Mouse (Mus musculus): ENCODE measurements around the gene Fzd7. TPM values are rescaled to one million over a fixed set of nuclear protein-coding genes. Genes with fewer than 3 reads are reported as not detected.
A peak's percentile ranks its signal among the peaks of the same experiment; 100 is the strongest.
"Not testable (repeated sequence)": the region's sequence is repeated elsewhere in the genome, so short reads cannot be mapped to it uniquely, and the experiment has no call there.

Fzd7 gene
- total RNA-seq (2022), result 1 to 10 TPM; 6.2 to 8.5 (median 7.6) TPM

DNA sequence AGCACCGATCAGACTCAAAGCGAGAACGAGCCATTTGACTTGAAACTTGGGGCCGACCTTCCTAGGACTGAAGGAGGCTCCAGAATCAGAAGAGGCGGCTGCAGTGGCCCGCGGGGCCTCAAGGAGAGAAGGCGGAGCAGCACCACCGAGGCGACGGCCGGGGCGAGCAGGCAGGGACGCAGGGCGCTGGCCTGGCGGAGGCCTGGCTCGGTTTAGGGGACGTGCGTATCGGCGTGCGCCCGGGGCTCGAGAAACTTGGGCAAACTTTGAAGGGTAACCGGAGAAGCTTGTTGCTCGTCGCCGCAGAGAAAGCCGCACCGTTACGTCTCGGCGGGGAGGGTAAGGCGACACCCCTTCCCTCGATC lies at the start of gene Fzd7:
Gene Fzd7, plus strand, starts transcription at position 94 of the 365 bp plus-strand sequence.
- DNase-seq (ENCODE audit: low spot score), result no peak

DNA sequence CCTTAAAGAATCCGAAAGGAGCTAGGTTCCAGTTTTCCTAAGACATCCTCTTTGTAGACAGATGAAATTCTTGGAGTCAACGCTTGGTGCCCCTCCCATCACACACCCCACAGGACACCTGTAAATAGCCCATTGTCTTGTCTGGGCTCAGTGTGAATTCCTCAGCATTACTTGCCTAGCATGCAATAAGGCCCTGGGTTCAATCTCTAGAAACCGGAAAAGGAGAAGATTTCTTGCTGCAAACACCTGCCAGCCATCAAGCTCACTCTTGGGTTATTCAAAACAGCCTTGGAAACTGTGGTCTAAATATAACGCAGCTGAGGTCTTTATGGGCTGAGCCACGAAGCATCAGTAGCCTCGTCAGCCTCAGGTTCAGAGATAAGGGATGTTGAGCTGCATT lies 48.9 kb upstream of the Fzd7 start:
- no peak for DNase-seq (ENCODE audit: low spot score)

DNA sequence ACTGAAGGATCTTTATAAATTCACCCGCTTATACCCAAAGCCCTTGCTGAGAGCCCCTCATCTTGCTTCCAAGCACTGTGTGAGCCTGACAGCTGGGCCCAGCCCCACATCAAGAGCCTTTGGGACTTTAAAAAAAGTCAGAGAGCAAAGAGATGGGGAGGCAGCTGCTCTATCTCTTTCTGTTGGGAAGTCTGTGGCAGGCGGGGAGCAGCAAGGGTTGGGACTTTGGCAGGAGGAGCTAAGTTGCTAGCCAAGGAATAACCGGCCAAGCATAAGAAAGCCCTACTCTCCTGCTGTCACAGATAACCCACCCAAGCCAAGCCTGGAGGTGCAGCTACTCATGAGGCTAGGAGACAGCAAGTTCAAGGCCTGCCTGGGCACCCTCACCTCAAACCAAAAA lies 48.2 kb upstream of the Fzd7 start:
- peak; percentile 47 for DNase-seq (ENCODE audit: low spot score)

DNA sequence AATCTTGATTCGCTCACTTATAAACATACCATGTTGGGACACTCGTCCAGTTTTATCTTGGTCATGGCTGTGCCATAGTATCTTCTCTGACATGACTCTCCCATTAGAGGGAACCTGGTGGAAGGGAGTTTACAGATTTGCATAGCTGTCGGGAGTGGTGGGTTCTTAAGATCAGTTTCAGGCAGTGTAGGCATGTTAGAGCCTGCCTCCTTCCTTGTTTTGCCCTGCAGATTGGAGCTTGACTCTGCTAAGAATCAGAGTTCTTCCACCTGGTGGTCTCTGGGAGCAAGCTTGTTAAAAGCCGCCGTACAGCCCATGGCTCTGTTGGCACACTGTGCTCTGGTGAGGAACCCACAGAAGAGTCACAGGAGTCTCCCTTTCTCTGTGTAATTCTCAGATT lies 47.0 kb upstream of the Fzd7 start:
- no peak for DNase-seq (ENCODE audit: low spot score)

DNA sequence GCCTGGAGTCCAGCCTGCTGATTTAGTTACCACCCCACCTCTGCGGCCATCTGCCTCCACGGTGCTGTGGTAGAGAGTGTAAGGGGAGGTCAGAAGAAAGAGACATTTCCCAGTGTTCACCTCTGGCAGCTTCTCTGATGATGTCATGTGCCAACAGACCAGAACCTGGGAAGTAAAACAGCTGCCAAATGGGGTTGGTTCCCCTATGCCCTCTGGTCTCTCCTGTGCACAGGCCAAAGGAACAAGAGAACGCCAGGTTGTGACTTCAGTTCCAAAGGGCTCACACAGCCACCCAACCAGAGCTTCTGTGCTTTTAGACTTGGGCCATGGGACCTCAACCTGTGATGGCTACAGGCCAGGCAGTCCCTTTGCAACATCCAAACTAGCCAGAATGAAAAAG lies 45.9 kb upstream of the Fzd7 start:
- DNase-seq (ENCODE audit: low spot score), result no peak

DNA sequence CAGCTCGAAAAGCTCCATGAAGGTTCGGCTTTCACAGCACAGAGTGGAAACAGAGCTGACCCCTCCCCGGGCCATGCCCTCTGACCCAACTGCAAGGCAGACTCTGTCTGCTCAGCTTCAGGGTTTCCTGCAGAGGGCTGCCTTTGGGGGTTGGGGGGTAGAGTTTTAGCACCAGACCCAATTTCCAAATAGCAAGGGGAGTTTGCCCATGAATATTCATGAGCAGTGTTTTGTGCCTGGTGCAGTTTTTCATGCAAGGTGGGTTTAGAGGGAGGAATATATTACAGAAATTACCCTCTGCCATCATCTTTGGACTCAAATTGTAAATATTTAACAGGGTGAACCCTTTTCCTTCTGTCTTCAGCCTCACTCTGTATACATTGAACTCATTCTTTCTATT lies 44.3 kb upstream of the Fzd7 start:
- no peak for DNase-seq (ENCODE audit: low spot score)

DNA sequence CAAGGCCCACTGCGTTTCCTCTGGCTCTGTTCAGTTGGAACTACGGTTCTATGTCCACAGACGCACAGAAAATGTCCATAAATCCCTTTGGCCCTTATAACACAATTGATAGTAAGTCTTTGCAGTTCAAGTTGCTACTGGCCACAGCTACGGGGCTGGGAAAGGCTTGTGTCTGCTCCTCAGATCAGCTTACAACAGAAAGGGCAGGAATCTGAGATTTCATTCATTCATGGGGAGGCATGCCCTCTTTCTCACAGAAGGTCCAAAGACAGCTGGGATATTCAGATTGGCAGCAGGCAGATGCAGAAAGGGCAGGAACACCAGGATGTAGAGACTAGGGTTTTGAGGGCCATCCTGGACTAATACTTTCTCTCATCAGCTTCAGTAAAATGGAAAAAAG lies 43.9 kb upstream of the Fzd7 start:
- no peak for DNase-seq (ENCODE audit: low spot score)

DNA sequence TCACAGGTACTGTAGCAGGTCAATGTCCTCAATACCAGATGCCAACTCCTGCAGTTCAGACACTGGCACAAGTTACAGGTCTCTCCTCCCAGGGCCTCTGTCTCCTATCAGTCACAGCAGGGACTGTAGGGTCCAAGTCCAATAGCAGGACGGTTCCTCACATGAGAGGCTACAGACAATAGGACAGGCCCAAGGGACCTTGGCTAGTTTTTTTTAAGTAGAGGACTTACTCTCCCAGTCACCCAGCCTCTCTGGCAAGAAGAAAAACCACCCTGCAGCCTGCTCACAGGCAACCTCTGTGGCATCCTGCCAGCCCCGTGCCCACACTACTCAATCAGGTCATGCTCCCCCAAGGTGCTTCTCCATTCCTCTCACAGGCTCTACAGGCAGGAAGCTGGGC lies 43.0 kb upstream of the Fzd7 start:
- no peak for DNase-seq (ENCODE audit: low spot score)

DNA sequence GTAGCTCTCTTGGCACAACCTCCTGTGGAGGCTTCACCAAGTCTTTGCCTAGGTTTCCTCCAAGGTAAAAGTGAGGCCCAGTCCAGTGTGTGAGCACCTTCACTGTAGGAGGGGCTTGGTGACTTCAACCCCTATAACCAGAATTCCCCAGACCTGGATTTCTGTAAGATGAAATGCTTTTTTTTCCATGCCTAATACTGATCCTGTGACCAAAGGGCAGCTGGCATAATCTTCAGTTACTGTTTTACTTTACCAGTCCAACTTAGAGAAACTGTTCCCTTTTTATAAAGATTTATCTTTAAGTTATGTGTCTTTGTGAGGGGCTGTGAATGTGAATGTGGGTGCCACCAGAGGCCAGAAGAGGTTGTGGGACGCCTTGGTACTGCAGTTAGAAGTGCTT lies 42.3 kb upstream of the Fzd7 start:
- no peak for DNase-seq (ENCODE audit: low spot score)

DNA sequence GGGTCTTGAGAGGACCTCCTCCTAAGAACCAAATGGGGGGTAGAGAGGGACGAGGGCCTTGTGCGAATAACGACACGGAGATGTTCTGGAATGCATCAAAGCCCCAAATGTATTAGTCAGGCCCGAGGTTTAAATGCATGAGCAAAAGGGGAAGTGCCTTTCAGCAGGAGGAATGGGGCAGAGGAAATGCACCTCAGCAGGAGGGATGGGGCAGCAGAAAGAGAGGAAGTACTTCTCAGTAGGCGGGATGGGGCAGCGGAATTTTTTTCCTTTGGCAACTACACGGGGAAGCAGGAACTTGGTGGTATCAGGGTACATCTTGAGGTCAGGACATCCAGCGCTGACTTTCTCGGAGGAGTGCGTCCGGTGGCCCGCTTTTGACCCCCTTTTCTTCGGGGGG lies 39.5 kb upstream of the Fzd7 start:
- DNase-seq (ENCODE audit: low spot score), result not testable (repeated sequence)

DNA sequence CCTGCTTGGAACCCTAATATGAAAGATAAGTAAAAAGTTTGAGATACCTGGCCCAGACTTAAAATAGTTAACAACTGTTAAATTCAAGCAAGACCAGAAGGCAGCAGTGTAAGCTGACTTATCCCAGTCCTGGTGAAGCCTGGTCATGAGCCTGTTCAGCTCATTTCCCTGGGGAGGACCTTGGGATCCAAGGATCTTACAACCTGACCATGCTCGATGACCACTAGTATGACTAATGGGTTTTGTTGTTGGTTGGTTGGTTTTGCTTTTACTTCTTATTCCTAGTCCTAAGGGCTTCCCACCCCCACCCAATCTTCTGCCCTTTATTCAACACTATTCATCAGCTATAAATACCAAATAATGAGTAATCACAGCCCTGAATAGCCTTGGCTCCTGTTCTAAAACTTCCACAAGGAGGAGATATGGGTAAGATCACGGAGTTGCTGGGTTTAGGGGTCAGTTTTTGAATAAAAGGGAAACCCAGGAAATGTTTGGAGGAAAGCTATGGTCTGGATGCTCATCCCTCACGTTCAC lies 38.0 kb upstream of the Fzd7 start:
- no peak for DNase-seq (ENCODE audit: low spot score)

DNA sequence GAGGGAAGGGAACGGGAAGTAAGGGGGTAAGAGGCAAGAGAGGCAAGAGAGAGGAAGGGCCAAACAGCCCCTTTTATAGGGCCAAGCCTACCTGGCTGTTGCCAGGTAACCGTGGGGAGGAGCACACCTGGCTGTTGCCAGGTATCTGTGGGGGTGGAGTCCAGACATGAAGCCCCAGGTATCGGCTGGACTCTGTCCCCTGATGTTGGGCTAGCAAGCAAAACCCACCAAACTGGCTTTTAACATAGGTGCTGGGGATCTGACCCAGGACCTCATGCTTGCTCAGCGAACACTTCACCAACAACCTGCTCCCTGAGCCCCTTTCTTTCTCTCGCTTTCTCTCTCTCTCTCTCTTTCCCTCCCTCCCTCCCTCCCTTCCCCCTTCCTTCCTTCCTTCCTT lies 37.0 kb upstream of the Fzd7 start:
- DNase-seq (ENCODE audit: low spot score), result no peak

DNA sequence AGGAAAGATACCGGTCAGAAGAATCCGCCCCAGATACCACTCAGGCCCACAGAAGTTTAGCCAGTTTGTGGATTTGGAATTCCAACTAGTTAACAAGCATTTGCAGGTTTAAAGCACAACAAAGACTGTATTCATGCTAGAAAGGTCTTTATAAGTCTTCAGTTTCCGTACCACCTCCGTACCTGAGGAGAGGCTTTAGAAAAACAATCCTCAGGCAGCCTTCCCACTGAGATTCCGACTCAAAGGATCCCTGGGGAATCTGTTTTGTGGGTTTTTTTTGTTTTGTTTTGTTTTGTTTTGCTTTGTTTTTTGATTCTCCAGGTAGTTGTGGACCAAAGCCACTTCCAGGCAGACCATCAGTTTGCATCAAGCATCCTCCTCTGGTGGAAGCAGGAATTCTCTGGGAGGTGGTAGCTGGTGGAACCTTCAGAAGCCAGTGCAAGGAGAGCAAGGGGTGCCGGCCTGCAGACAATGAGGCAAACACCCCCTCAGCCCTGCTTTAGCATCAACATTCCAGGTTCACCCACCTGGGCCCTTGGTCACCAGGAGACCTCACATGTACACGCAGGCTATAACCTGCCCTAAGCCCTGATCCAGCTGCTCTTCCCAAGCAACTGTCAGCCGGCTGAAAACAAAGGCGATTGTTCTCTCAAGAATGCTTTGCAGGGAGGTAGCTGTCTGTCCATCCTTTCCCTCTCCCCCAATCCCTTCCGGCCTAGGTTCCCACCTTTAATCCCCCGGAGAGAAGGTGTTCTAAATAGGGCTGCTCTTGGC lies 33.5 kb upstream of the Fzd7 start:
- no peak for DNase-seq (ENCODE audit: low spot score)

DNA sequence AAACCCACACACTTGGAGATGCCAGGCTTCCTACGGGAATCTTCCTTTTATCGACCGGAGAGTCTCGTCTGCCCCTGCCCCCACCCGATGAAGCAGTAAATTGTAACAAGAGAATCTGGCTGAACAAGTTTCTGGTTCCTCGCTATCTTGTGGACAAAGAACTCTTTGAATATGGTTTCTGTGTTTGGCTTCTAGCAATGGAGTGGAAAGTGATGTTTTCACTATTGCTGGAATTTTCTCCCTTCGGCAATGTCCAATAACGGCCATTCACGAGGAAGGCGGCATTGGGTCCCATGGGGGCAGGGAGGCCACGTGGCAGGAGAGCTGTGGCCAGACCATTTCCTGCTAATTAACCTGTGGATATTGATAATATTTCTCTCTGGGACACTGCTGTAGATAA lies 32.8 kb upstream of the Fzd7 start:
- no peak for DNase-seq (ENCODE audit: low spot score)

DNA sequence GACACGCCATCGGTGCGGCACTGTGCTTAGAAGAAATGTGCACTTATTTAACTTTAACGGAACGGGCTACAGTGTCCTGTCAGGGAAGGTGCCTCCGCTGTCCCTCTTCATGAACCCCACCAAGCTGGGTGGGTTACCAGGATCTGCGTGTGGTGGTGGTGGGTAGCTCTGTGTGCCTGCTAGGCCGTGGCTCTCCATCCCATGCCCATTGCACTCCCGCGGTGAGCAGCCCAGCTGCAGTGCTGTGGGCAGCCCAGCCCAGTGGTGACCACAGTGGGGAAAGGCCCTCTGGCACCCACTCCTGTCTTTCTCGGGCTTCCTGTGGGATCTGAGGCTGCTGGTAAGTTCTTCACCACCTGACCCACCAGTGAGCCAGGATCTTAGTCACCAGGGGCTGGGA lies 31.3 kb upstream of the Fzd7 start:
- no peak for DNase-seq (ENCODE audit: low spot score)

DNA sequence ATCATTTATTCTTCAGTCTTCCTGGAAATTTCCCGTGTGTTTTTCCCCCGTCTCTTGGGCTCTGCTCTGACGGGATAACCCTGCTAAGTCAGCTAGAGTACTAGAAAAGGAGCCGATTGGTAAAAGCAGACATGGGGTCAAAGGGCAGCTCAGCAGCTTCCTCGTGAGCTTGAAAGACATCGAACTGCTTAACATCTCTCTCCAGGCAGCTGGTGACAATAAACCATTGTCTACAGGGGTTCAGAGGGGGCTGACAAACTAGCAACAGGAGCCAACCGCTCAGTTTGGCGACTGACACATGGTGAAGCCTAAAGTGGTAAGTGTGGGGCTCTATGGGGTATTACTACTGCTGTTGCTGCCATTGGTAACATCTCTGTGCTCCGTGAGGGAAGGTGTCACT lies 30.6 kb upstream of the Fzd7 start:
- DNase-seq (ENCODE audit: low spot score), result no peak

DNA sequence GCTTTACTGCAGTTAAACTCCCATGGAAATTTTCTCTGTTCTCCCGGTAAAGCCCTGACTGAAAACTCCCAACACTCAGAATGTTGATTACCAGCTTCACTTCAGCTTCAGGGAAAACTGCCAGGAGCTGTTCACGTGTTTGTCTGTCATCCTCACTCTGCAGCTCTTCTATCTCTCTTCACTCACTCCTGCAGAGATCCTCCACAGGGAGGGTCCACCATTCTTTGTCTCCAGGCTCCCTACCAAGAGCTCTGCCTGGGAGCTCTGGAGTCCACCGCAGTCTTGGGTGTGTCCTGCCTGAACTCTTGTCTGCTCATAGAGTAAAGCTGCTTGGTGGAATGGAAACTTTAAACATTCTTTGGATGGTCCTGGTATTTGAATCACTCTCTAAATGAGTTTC lies 25.4 kb upstream of the Fzd7 start:
- no peak for DNase-seq (ENCODE audit: low spot score)

DNA sequence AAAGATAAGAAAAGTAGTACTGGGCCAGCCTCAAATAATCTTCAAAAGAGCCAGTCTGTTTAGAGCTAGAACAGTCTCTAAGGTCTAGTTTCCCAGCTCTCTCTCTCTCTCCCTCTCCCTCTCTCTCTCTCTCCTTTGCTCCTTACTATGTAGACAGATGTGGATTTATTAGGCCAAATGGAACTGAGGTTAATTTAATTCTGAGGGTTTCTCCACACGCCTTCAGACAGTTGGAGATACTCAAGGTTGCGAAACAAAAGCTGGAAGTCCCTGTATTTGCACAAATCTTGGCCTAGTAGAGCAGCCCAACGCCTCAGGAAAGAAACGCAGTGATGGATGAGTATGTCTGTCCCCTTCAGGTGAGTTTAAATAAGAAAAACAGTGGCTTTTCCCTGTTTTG lies 24.4 kb upstream of the Fzd7 start:
- peak; percentile 45 for DNase-seq (ENCODE audit: low spot score)

DNA sequence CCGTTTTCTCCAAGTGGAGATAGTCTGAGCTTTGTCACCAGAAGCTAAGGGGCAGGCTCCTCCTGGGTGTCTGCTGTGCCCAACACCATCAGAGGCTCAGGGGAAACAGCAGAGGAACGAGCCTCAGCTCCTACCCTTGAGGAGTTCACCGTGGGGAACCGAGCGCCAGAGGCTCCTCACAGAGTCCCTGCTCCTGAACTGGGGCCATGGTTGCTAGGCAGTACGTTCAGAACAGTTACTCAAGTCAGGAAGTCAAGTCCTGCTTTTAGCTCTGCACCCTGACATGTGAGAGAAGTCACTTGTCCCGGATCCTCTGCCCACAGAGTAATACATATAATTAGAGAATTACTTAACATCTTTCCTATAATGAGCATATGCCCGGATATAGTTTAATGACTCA lies 23.3 kb upstream of the Fzd7 start:
- DNase-seq (ENCODE audit: low spot score), result peak; percentile 34

DNA sequence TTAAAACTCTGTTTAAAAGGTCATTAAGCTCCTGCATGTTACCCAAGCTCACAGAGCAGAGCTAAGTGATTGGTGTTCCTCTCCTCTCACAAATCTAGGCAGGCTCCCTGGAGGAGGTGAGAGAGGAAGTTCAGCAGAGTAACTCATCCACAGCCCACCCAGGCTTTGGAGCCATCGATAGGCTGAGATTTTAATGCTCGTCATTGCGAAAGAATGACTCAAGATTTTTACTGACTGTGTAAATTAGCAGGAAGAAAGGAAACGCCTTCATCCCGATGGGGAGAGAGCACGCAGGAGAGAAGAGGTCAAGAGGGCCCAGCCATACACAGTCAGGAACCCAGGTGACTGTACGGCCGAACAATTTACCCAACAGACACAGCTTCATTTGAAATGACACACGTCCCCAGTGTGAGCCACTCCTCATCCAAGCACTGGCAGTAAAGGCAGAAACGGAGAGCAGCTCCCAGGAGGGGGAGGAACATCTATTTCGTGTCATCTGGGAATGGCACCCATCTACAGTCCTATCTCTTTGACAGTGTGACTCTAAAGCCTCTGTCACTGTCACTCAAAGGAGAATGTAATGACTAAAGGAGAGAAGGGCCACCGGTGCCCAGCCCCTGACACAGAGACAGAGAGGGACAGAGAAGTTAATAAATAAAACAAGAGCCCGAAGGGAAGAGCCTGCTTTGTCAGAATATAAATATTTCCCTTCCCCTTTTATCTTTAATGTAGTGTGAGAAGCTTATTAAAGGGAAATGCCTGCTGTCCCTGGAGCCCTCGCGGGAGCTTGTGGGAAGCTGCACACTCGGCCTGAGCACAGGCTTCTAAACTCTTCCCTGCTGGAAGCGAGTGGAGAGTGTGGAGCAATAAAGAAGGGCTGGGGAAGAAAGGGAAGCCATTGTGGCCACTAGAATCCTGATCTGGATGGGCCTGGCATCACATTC lies 17.3 kb upstream of the Fzd7 start:
- DNase-seq (ENCODE audit: low spot score), result no peak

DNA sequence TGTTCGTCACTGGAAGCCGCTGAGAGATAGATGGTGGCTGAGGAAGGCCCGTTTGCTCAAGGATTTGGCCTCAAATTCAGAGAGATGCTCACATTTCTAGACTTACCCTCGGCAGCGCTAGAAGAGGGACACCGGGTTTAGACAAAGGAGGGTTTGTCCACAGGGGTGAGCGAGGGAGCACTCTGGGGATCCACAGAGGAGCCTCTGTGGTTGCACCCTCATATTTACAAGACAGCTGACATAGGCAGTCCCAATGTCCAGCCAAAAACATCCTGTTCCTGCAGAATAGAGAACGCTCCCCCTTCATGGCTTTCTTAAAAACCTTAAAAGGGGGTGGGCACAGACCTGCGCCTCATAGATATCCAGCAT lies 16.6 kb upstream of the Fzd7 start:
- no peak for DNase-seq (ENCODE audit: low spot score)

DNA sequence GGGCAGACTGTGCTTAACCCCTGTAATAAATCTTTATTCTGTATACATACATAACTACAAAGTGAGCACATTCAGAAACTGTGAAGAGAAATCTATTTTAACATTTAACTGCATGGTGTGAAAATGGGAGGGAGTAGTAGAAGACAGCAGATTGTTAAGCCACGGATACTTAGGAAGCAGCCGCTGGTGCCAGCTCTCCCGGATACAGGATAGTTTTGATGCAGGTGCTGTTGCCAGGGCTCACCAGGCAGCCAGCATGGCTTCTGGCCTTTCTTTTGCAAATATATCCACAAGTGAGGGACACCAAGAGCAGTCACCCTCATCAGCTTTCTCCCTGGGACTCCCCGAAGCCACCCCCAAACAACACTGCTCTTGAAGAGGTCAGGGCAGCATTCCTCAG lies 13.1 kb upstream of the Fzd7 start:
- DNase-seq (ENCODE audit: low spot score), result no peak

DNA sequence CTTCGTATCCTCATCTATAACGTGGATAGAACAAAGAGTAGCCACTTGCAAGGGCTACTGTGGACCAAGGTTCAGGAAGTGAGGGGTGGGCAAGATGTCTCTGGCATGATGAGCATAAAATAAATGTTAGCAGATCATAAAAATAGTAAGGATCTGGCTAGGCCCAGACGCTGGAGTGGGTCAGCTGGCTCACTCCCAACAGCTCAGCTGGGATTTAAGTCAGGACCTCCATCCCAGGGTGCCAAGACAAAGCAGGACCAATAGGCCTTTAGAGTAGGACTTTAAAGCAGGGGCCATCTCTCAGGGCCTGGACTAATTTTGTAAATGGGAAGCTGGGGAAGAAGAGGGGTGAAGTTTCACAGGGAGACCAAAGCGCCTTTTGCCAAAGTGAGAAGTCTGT lies 11.5 kb upstream of the Fzd7 start:
- no peak for DNase-seq (ENCODE audit: low spot score)

All from heart, adult 8-10 months (tissue).